Mouse (Mus musculus): Measurements from ENCODE around the gene Taf5l.

GRCm38 (mm10) chr8:123978926-123979325 lies 42.3 kb downstream of the Taf5l start:
- TF ChIP-seq CTCF (IDR thresholded peaks at IDR 0.05; ENCODE audit: insufficient read depth, low read length): no peak
- TF ChIP-seq POLR2A (IDR thresholded peaks at IDR 0.05; ENCODE audit: borderline replicate concordance, extremely low read depth, low read depth, low read length): no peak
